Mouse (Mus musculus): ENCODE results near the gene Olfr917. TPM values are rescaled to one million over a fixed set of nuclear protein-coding genes. Genes with fewer than 3 reads are reported as not detected.

Gene Olfr917
- polyA plus RNA-seq (2014; fragmentation: Nextera tagmentation; extraction: Ambion mirVana) = not detected in 2 replicates

DNA sequence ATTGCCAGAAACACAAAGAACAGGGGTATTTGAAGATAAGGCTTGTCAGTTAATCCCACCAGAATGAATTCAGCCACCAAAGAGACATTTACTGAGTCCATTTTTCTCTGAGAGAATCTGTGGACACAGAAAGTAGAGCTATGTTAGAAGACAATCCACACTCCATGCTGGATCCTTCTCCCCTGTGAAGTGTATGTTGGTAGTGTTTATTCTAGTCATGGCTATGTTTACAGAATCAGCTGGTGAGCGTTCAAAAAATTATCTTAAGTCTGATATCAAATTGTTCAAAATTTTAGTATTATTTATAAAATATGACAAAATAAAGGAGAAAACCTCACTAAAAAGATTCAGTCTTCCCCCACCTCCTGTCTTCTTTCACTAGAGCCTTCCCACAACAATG lies at the start of gene Olfr917:
Gene Olfr917 (minus strand): TSS at position 101 of the 400 bp plus-strand sequence.
- Histone ChIP-seq H3K9me3 (ENCODE audit: control insufficient read depth, low read length) (no peaks in the 10 kb centered on the region), H3K4me3 (replicated peaks; ENCODE audit: low read length) (no peak within 1 kb of the TSS), H3K36me3 (replicated peaks; ENCODE audit: control insufficient read depth, insufficient read depth) (no peaks in the 10 kb centered on the region), H3K27me3 (ENCODE audit: control insufficient read depth, insufficient read depth, low read length) (no peaks in the 10 kb centered on the region), H3K9ac (no peak within 1 kb of the TSS), H3K4me2 (replicated peaks) (no peak within 1 kb of the TSS), H3K4me1 (replicated peaks; ENCODE audit: control insufficient read depth, insufficient read depth, low read length) (no peaks in the 10 kb centered on the region), H3K27ac (no peak within 1 kb of the TSS)
- WGBS = 93% methylated on average over 1 of the region's 1 CpGs
- ATAC-seq (ENCODE audit: low FRiP score) = no peak
- no peak for DNase-seq (ENCODE audit: low spot score)

DNA sequence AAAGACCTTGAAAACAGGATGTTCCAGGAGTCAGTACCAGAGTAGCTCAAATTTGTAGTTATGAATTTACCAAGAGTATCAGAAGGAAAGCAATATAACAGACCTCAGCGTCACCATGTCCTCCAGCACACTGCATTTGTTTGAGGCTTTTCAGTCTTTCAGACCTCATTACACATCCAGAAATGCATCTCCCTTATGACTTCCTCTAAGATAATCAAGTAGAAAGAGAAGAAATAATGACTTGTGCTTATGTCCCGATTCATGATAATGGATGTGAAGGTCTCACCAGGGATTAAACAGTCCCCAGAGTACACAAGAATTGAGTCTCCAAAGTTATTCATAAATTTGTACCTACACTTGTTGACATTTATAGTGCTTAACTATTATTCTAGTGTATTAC lies 8.9 kb upstream of the Olfr917 start, which contains the start of gene Olfr918:
Gene Olfr918 (minus strand): TSS at position 101 of the 400 bp plus-strand sequence.
- ATAC-seq (ENCODE audit: low FRiP score) (no peak), DNase-seq (ENCODE audit: low spot score) (no peak)
- H3K4me1 ChIP-seq (replicated peaks; ENCODE audit: control insufficient read depth, insufficient read depth, low read length) = no peaks in the 10 kb centered on the region
- 80% methylated on average over 2 of the region's 2 CpGs for WGBS
- no peak within 1 kb of the TSS for H3K4me3 ChIP-seq (replicated peaks; ENCODE audit: low read length)
- no peak within 1 kb of the TSS for H3K4me2 ChIP-seq (replicated peaks)
- H3K9me3 ChIP-seq (ENCODE audit: control insufficient read depth, low read length) = no peaks in the 10 kb centered on the region
- H3K9ac ChIP-seq = no peak within 1 kb of the TSS
- H3K36me3 ChIP-seq (replicated peaks; ENCODE audit: control insufficient read depth, insufficient read depth) = no peaks in the 10 kb centered on the region
- no peaks in the 10 kb centered on the region for H3K27me3 ChIP-seq (ENCODE audit: control insufficient read depth, insufficient read depth, low read length)
- no peak within 1 kb of the TSS for H3K27ac ChIP-seq

DNA sequence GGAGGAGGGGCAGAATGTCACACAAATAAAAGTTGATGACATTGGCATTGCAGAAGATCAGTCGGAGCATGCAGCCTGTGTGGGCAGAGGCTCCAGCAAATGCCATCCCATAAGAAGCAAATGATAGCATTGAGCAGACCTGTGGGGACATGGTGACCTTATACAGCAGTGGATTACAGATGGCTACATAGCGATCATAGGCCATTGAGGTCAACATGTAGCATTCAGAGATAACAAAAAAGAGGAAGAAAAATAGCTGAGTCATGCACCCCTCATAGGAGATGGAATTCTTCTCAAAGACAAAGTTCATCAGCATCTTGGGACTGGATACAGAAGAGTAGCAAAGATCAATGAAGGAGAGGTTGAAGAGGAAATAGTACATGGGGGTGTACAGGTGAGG lies 7.2 kb upstream of the Olfr917 start:
- ATAC-seq (ENCODE audit: low FRiP score) = no peak
- Histone ChIP-seq H3K9me3 (ENCODE audit: control insufficient read depth, low read length) (no peaks in the 10 kb centered on the region), H3K27ac (no peak overlapping the region), H3K9ac (no peak overlapping the region), H3K4me1 (replicated peaks; ENCODE audit: control insufficient read depth, insufficient read depth, low read length) (no peaks in the 10 kb centered on the region), H3K27me3 (ENCODE audit: control insufficient read depth, insufficient read depth, low read length) (no peaks in the 10 kb centered on the region), H3K4me2 (replicated peaks) (no peak overlapping the region), H3K36me3 (replicated peaks; ENCODE audit: control insufficient read depth, insufficient read depth) (no peaks in the 10 kb centered on the region), H3K4me3 (replicated peaks; ENCODE audit: low read length) (no peak overlapping the region)
- no peak for DNase-seq (ENCODE audit: low spot score)
- WGBS = 87% methylated on average over 2 of the region's 2 CpGs

DNA sequence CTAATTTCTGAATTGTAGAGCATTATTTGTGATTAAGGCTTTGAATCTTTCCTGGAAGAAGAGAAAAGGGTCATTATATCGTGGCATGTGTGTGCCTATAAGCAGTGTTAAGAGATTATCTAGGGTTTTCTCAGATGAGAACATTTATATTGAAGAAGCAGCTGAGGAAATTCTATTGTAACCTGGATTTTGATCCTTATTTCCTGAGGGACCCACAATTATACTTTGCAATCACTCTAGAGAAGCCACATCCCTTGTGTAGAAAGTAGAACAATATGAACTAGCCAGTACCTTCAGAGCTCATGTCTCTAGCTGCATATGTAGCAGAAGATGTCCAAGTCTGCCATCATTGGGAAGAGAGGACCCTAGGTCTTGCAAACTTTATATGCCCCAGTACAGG lies 5.9 kb downstream of the Olfr917 start, which contains the start of gene Olfr916:
Gene Olfr916 (minus strand): TSS at position 101 of the 400 bp plus-strand sequence.
- WGBS = 70% methylated on average over 1 of the region's 1 CpGs
- DNase-seq (ENCODE audit: low spot score) (no peak), ATAC-seq (ENCODE audit: low FRiP score) (no peak)
- Histone ChIP-seq H3K27me3 (ENCODE audit: control insufficient read depth, insufficient read depth, low read length) (no peaks in the 10 kb centered on the region), H3K27ac (no peak within 1 kb of the TSS), H3K9ac (no peak within 1 kb of the TSS), H3K4me1 (replicated peaks; ENCODE audit: control insufficient read depth, insufficient read depth, low read length) (no peaks in the 10 kb centered on the region), H3K4me3 (replicated peaks; ENCODE audit: low read length) (no peak within 1 kb of the TSS), H3K9me3 (ENCODE audit: control insufficient read depth, low read length) (no peaks in the 10 kb centered on the region), H3K4me2 (replicated peaks) (no peak within 1 kb of the TSS), H3K36me3 (replicated peaks; ENCODE audit: control insufficient read depth, insufficient read depth) (no peaks in the 10 kb centered on the region)

DNA sequence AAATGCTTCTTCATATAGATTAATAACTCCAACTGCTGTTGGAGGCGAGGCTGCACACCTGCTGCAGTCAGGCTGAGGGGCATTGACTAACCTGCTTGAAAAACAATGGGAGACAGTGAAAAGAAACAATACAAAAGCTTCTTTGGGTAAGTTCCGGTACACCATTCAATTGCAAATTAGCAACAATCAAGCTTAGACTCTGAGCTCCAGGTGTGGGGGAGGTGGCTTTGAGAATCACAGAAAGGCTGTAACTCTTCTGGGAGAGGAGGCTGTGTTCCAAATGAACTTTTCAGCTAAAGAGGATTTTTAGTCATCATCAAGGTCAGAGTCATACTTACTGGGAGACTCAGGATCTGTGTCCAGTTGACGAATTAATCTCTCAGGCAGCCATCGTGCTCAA lies 33.2 kb downstream of the Olfr917 start:
- DNase-seq (ENCODE audit: low spot score) (no peak), ATAC-seq (ENCODE audit: low FRiP score) (no peak)
- Histone ChIP-seq H3K9ac (no peak overlapping the region), H3K9me3 (ENCODE audit: control insufficient read depth, low read length) (peaks cover 4% of the 10 kb centered on the region; the same call in 1 of the 2 replicates), H3K27ac (no peak overlapping the region), H3K4me3 (replicated peaks; ENCODE audit: low read length) (no peak overlapping the region), H3K4me2 (replicated peaks) (no peak overlapping the region), H3K27me3 (ENCODE audit: control insufficient read depth, insufficient read depth, low read length) (no peaks in the 10 kb centered on the region), H3K4me1 (replicated peaks; ENCODE audit: control insufficient read depth, insufficient read depth, low read length) (no peaks in the 10 kb centered on the region), H3K36me3 (replicated peaks; ENCODE audit: control insufficient read depth, insufficient read depth) (no peaks in the 10 kb centered on the region)
- WGBS = 83% methylated on average over 4 of the region's 4 CpGs

Other genes with a start within 250 kb of the Olfr917 start
- not detected in 2 replicates for gene Olfr901, start 236.4 kb downstream of the Olfr917 start, polyA plus RNA-seq (2014; fragmentation: Nextera tagmentation; extraction: Ambion mirVana)
- gene Olfr902, start 218.2 kb downstream of the Olfr917 start, polyA plus RNA-seq (2014; fragmentation: Nextera tagmentation; extraction: Ambion mirVana) = not detected in 2 replicates
- not detected in 2 replicates for gene Olfr904, start 202.7 kb downstream of the Olfr917 start, polyA plus RNA-seq (2014; fragmentation: Nextera tagmentation; extraction: Ambion mirVana)
- not detected in 2 replicates for gene Olfr905, start 194.7 kb downstream of the Olfr917 start, polyA plus RNA-seq (2014; fragmentation: Nextera tagmentation; extraction: Ambion mirVana)
- not detected in 2 replicates for gene Olfr906, start 178.8 kb downstream of the Olfr917 start, polyA plus RNA-seq (2014; fragmentation: Nextera tagmentation; extraction: Ambion mirVana)
- gene Olfr907, start 170.0 kb downstream of the Olfr917 start, polyA plus RNA-seq (2014; fragmentation: Nextera tagmentation; extraction: Ambion mirVana) = not detected in 2 replicates
- not detected in 2 replicates for gene Olfr911-ps1, start 144.3 kb downstream of the Olfr917 start, polyA plus RNA-seq (2014; fragmentation: Nextera tagmentation; extraction: Ambion mirVana)
- not detected in 2 replicates for gene Olfr910, start 128.0 kb downstream of the Olfr917 start, polyA plus RNA-seq (2014; fragmentation: Nextera tagmentation; extraction: Ambion mirVana)
- gene Olfr912, start 85.7 kb downstream of the Olfr917 start, polyA plus RNA-seq (2014; fragmentation: Nextera tagmentation; extraction: Ambion mirVana) = not detected in 2 replicates
- not detected in 2 replicates for gene Olfr913, start 73.1 kb downstream of the Olfr917 start, polyA plus RNA-seq (2014; fragmentation: Nextera tagmentation; extraction: Ambion mirVana)
- gene Olfr914, start 60.7 kb downstream of the Olfr917 start, polyA plus RNA-seq (2014; fragmentation: Nextera tagmentation; extraction: Ambion mirVana) = not detected in 2 replicates
- gene Olfr916, start 6.0 kb downstream of the Olfr917 start, polyA plus RNA-seq (2014; fragmentation: Nextera tagmentation; extraction: Ambion mirVana) = not detected in 2 replicates
- gene Olfr918, start 8.8 kb upstream of the Olfr917 start, polyA plus RNA-seq (2014; fragmentation: Nextera tagmentation; extraction: Ambion mirVana) = not detected in 2 replicates
- gene Olfr919, start 37.8 kb upstream of the Olfr917 start, polyA plus RNA-seq (2014; fragmentation: Nextera tagmentation; extraction: Ambion mirVana) = not detected in 2 replicates
- 9.8 and 10.1 TPM in 2 replicates for gene Vwa5a, start 52.4 kb upstream of the Olfr917 start, polyA plus RNA-seq (2014; fragmentation: Nextera tagmentation; extraction: Ambion mirVana)
- not detected in 2 replicates for gene Olfr920, start 86.5 kb upstream of the Olfr917 start, polyA plus RNA-seq (2014; fragmentation: Nextera tagmentation; extraction: Ambion mirVana)
- not detected in 2 replicates for gene Olfr921, start 107.2 kb upstream of the Olfr917 start, polyA plus RNA-seq (2014; fragmentation: Nextera tagmentation; extraction: Ambion mirVana)
- not detected in 2 replicates for gene Olfr922, start 148.8 kb upstream of the Olfr917 start, polyA plus RNA-seq (2014; fragmentation: Nextera tagmentation; extraction: Ambion mirVana)
- not detected in 2 replicates for gene Olfr923, start 160.7 kb upstream of the Olfr917 start, polyA plus RNA-seq (2014; fragmentation: Nextera tagmentation; extraction: Ambion mirVana)
- gene Olfr924, start 178.6 kb upstream of the Olfr917 start, polyA plus RNA-seq (2014; fragmentation: Nextera tagmentation; extraction: Ambion mirVana) = not detected in 2 replicates
- gene Olfr26, start 189.2 kb upstream of the Olfr917 start, polyA plus RNA-seq (2014; fragmentation: Nextera tagmentation; extraction: Ambion mirVana) = not detected in 2 replicates
- not detected in 2 replicates for gene Olfr926, start 211.3 kb upstream of the Olfr917 start, polyA plus RNA-seq (2014; fragmentation: Nextera tagmentation; extraction: Ambion mirVana)